Mouse (Mus musculus): Measurements from ENCODE around the gene Rgmb. TPM values are rescaled to one million over a fixed set of nuclear protein-coding genes. Genes with fewer than 3 reads are reported as not detected.

Gene Rgmb
- polyA plus RNA-seq, 1 experiment from 2014 or later, result 2.7 TPM

GRCm38 (mm10) chr17:15761191-15761590 lies 69.6 kb downstream of the Rgmb start:
- no peaks in the 10 kb centered on the region for H3K4me1 ChIP-seq
- no peak overlapping the region for H3K9ac ChIP-seq
- no peak for ATAC-seq
- peaks cover 82% of the 10 kb centered on the region for H3K36me3 ChIP-seq
- H3K4me2 ChIP-seq, result no peak overlapping the region
- H3K9me3 ChIP-seq (replicated peaks), result no peaks in the 10 kb centered on the region
- no peak overlapping the region for H3K27ac ChIP-seq
- no peak overlapping the region for H3K4me3 ChIP-seq
- WGBS (ENCODE audit: insufficient replicate concordance), result 79% methylated on average over 8 of the region's 8 CpGs
- no peaks in the 10 kb centered on the region for H3K27me3 ChIP-seq (replicated peaks)

Other genes starting within 250 kb of the Rgmb start
- gene Chd1, start 126.1 kb downstream of the Rgmb start, polyA plus RNA-seq (2016; fragmentation: Nextera tagmentation; extraction: Ambion mirVana), result 28.5 and 31.5 TPM in 2 replicates

All from liver, embryonic 12.5 days (tissue).